In genomic region chr2:127927452-127928273, GRCm38 (mm10) we compare ENCODE assay signal across 9 mouse cellular contexts.
A peak's percentile ranks its signal among the peaks of the same experiment; 100 is the strongest.
DNase-seq lines count a peak whose midpoint lies in the region; ATAC-seq and TF ChIP-seq lines count a peak whose summit lies in the region.
"Had no signal": no experiment of that assay in that cellular context is flagged by ENCODE, and none has a peak within 500 bp of the region (broad histone marks: within the 10 kb centered on the region; RNA-seq: fewer than 3 reads in every experiment).

No protein-coding gene starts in this region.

- 0 out of 2 replicates have a peak, but pooled peaks cover 4% of the 10 kb centered on the region for H3K4me1 ChIP-seq in hindbrain, embryonic 11.5 days (replicated peaks; ENCODE audit: control insufficient read depth, insufficient read depth, low read length)
- no peaks in the 10 kb centered on the region for H3K4me1 ChIP-seq in hindbrain, embryonic 16.5 days (ENCODE audit: control insufficient read depth, insufficient read depth, low read depth, low read length)
- peaks cover 20% of the 10 kb centered on the region for H3K4me1 ChIP-seq in embryonic facial prominence, embryonic 14.5 days (ENCODE audit: control insufficient read depth, insufficient read depth, low read length)
- H3K4me1 ChIP-seq in forebrain, postnatal 0 days (ENCODE audit: insufficient read depth): no peaks in the 10 kb centered on the region

- H3K27me3 ChIP-seq in hindbrain, embryonic 11.5 days (ENCODE audit: control insufficient read depth, insufficient read depth, low read length): no peaks in the 10 kb centered on the region
- no peaks in the 10 kb centered on the region for H3K27me3 ChIP-seq in hindbrain, embryonic 16.5 days (replicated peaks; ENCODE audit: control insufficient read depth, insufficient read depth, low read length)
- no peaks in the 10 kb centered on the region for H3K27me3 ChIP-seq in embryonic facial prominence, embryonic 14.5 days (replicated peaks; ENCODE audit: control insufficient read depth, insufficient read depth, low read length)
- no peaks in the 10 kb centered on the region for H3K27me3 ChIP-seq in forebrain, postnatal 0 days (ENCODE audit: insufficient read depth, low read length)

- peak; percentile 14 for DNase-seq in hindbrain, embryonic 11.5 days (ENCODE audit: low spot score)
- peak; percentile 49 to 56 for DNase-seq in CD8-positive naive resting alpha-beta T cell, adult 2 months (ENCODE audit: low read depth in 2 of 2, low spot score in 2 of 2)
- peak; percentile 79 for DNase-seq in embryonic facial prominence, embryonic 14.5 days (ENCODE audit: low spot score)
- peak; percentile 5 for DNase-seq in spleen, adult 12 weeks (ENCODE audit: low spot score)
- DNase-seq in left cerebral cortex, adult 18-20 months (ENCODE audit: low spot score in 2 of 2): no peak
- DNase-seq in frontal cortex, postnatal 14 days (ENCODE audit: low spot score in 2 of 2): no peak
- no peak for DNase-seq in forebrain, postnatal 0 days

- H3K9me3 ChIP-seq in hindbrain, embryonic 11.5 days (ENCODE audit: control insufficient read depth, low read length): no peaks in the 10 kb centered on the region
- H3K9me3 ChIP-seq in hindbrain, embryonic 16.5 days (ENCODE audit: control insufficient read depth, low read length): no peaks in the 10 kb centered on the region
- no peaks in the 10 kb centered on the region for H3K9me3 ChIP-seq in embryonic facial prominence, embryonic 14.5 days (ENCODE audit: control insufficient read depth, low read length)
- no peaks in the 10 kb centered on the region for H3K9me3 ChIP-seq in forebrain, postnatal 0 days (ENCODE audit: low read length)
- H3K9me3 ChIP-seq: megakaryocyte, embryonic 14.5 days had no signal

- no peak overlapping the region for H3K9ac ChIP-seq in hindbrain, embryonic 11.5 days (ENCODE audit: low read depth, low read length)
- H3K9ac ChIP-seq in hindbrain, embryonic 16.5 days (ENCODE audit: low read depth, low read length): no peak overlapping the region
- no peak overlapping the region for H3K9ac ChIP-seq in embryonic facial prominence, embryonic 14.5 days (ENCODE audit: low read depth, low read length)
- H3K9ac ChIP-seq in forebrain, postnatal 0 days: no peak overlapping the region

- whole genome bisulfite sequencing in hindbrain, embryonic 11.5 days: 29% methylated on average over 15 of the region's 15 CpGs
- 32% methylated on average over 15 of the region's 15 CpGs for WGBS in hindbrain, embryonic 16.5 days
- 18% methylated on average over 15 of the region's 15 CpGs for WGBS in embryonic facial prominence, embryonic 14.5 days
- 35% methylated on average over 15 of the region's 15 CpGs for WGBS in forebrain, postnatal 0 days

- ATAC-seq in hindbrain, embryonic 11.5 days (ENCODE audit: low FRiP score): no peak
- no peak for ATAC-seq in hindbrain, embryonic 16.5 days
- ATAC-seq in embryonic facial prominence, embryonic 14.5 days (ENCODE audit: low read depth): peak; percentile 74
- no peak; the same call in 1 of the 2 replicates for ATAC-seq in forebrain, postnatal 0 days

- TF ChIP-seq CTCF in forebrain, postnatal 0 days (IDR thresholded peaks at IDR 0.05; ENCODE audit: low read depth): no peak

- no peak overlapping the region for H3K27ac ChIP-seq in hindbrain, embryonic 11.5 days (ENCODE audit: low read depth, low read length)
- no peak overlapping the region for H3K27ac ChIP-seq in hindbrain, embryonic 16.5 days (ENCODE audit: low read depth, low read length)
- peak overlapping the region; percentile 50 for H3K27ac ChIP-seq in embryonic facial prominence, embryonic 14.5 days (replicated peaks; ENCODE audit: low read depth, low read length)
- H3K27ac ChIP-seq in forebrain, postnatal 0 days (ENCODE audit: low read depth, low read length): no peak overlapping the region

- H3K4me2 ChIP-seq in hindbrain, embryonic 11.5 days (replicated peaks; ENCODE audit: low read depth, low read length): no peak overlapping the region
- no peak overlapping the region for H3K4me2 ChIP-seq in hindbrain, embryonic 16.5 days (ENCODE audit: low read length)
- H3K4me2 ChIP-seq in embryonic facial prominence, embryonic 14.5 days (ENCODE audit: low read depth, low read length): peak overlapping the region; percentile 34
- no peak overlapping the region for H3K4me2 ChIP-seq in forebrain, postnatal 0 days (ENCODE audit: low read depth)

- H3K4me3 ChIP-seq in hindbrain, embryonic 11.5 days (ENCODE audit: low read depth, low read length): no peak overlapping the region
- no peak overlapping the region for H3K4me3 ChIP-seq in hindbrain, embryonic 16.5 days (ENCODE audit: low read length)
- H3K4me3 ChIP-seq in embryonic facial prominence, embryonic 14.5 days (ENCODE audit: low read depth, low read length): no peak overlapping the region
- no peak overlapping the region for H3K4me3 ChIP-seq in forebrain, postnatal 0 days (ENCODE audit: low read depth, low read length)
- H3K4me3 ChIP-seq: megakaryocyte, embryonic 14.5 days had no signal

- H3K36me3 ChIP-seq in hindbrain, embryonic 11.5 days (ENCODE audit: control insufficient read depth, insufficient read depth, low read length): no peaks in the 10 kb centered on the region
- no peaks in the 10 kb centered on the region for H3K36me3 ChIP-seq in hindbrain, embryonic 16.5 days (ENCODE audit: control insufficient read depth, insufficient read depth, low read length)
- H3K36me3 ChIP-seq in embryonic facial prominence, embryonic 14.5 days (ENCODE audit: control insufficient read depth, insufficient read depth, low read length): no peaks in the 10 kb centered on the region
- H3K36me3 ChIP-seq in forebrain, postnatal 0 days (ENCODE audit: insufficient read depth): no peaks in the 10 kb centered on the region

Comparison
In these comparisons a context has a peak if more than half of its experiments do, and no peak if none do; other contexts are left out.
1. DNase-seq: peak in hindbrain, embryonic 11.5 days (single experiment), CD8-positive naive resting alpha-beta T cell, adult 2 months (2 of 2), embryonic facial prominence, embryonic 14.5 days (single experiment) and spleen, adult 12 weeks (single experiment); none in left cerebral cortex, adult 18-20 months (0 of 2), frontal cortex, postnatal 14 days (0 of 2) and forebrain, postnatal 0 days (single experiment).